Comparison of ENCODE assay signal across 9 mouse cellular contexts in the genomic region with DNA sequence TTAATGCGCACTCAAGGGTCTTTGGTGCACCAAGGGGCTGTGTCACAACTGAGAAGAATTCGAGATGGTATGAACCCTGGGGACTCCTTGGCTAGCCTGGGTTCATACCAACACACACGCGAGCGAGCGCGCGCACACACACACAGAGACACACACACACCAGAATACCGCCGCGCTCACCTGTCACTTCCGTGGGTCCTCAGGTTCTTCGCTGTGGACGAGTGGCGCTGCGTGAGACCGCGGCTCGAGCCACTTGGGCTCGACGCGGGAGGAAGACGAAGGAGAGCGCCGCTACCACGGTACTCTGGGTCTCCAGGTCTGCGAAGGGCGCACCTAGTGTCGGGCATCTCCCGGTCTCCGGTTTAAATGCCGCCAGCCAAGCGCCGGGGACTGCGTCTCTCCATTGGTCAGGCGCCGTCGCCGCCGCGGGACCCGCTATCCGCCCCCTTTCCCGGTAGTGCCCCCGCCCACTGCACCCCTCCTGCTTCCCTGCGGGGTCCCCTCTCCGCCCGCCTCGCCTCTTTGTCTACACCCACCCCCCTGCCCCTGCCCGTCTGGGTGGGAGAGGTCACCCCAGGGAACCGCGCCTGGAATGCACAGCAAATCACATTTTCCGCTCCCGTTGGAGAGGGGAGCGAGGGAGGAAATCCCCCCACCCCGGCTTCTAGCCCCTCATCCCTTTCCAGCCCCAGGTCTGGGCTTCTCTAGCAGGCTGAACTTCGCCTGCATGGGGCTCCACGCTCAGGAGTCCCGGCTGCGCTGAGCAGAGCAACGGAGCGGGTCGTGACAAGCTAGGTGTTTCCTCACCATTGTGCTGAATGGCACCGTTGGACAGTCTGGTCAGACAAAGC. TPM values are rescaled to one million over a fixed set of nuclear protein-coding genes. Genes with fewer than 3 reads are reported as not detected.
DNase-seq lines count a peak whose midpoint lies in the region; ATAC-seq and TF ChIP-seq lines count a peak whose summit lies in the region.
"Had no signal": no experiment of that assay in that cellular context is flagged by ENCODE, and none has a peak within 500 bp of the region (broad histone marks: within the 10 kb centered on the region; RNA-seq: fewer than 3 reads in every experiment).

A gene (minus strand): TSS at position 336 of the 851 bp plus-strand sequence.

- ATAC-seq in midbrain, embryonic 11.5 days (ENCODE audit: low FRiP score) = peak; percentile 79

- H3K36me3 ChIP-seq in hindbrain, embryonic 10.5 days = no peaks in the 10 kb centered on the region
- H3K36me3 ChIP-seq in midbrain, embryonic 11.5 days (ENCODE audit: control insufficient read depth, insufficient read depth, low read length) = no peaks in the 10 kb centered on the region
- H3K36me3 ChIP-seq in thymus, adult 2 months (ENCODE audit: control insufficient read depth, insufficient read depth, low read length) = no peaks in the 10 kb centered on the region

- TF ChIP-seq POLR2A in thymus, adult 2 months (IDR thresholded peaks at IDR 0.05; ENCODE audit: control insufficient read depth, extremely low read depth, insufficient read depth, low read length, poor library complexity) = no peak

- no peaks in the 10 kb centered on the region for H3K9me3 ChIP-seq in hindbrain, embryonic 10.5 days
- H3K9me3 ChIP-seq in midbrain, embryonic 11.5 days (ENCODE audit: control insufficient read depth, low read length) = no peaks in the 10 kb centered on the region

- H3K4me1 ChIP-seq in hindbrain, embryonic 10.5 days (replicated peaks) = peaks cover 32% of the 10 kb centered on the region
- peaks cover 7% of the 10 kb centered on the region; the same call in 1 of the 2 replicates for H3K4me1 ChIP-seq in midbrain, embryonic 11.5 days (ENCODE audit: control insufficient read depth, insufficient read depth, low read length)
- H3K4me1 ChIP-seq in thymus, adult 2 months (replicated peaks; ENCODE audit: control insufficient read depth, insufficient read depth, low read length) = no peaks in the 10 kb centered on the region

- H3K27me3 ChIP-seq in hindbrain, embryonic 10.5 days (ENCODE audit: insufficient read depth, poor library complexity, severe bottlenecking) = peaks cover 68% of the 10 kb centered on the region
- peaks cover 38% of the 10 kb centered on the region for H3K27me3 ChIP-seq in midbrain, embryonic 11.5 days (ENCODE audit: control insufficient read depth, insufficient read depth, low read length)
- no peaks in the 10 kb centered on the region for H3K27me3 ChIP-seq in thymus, adult 2 months (ENCODE audit: control insufficient read depth, insufficient read depth, low read length)

- under 1% methylated on average over 64 of the region's 64 CpGs for WGBS in hindbrain, embryonic 10.5 days
- 1% methylated on average over 63 of the region's 64 CpGs for WGBS in midbrain, embryonic 11.5 days
- 5% methylated on average over 62 of the region's 64 CpGs for WGBS in thymus, adult 2 months

- H3K4me2 ChIP-seq in midbrain, embryonic 11.5 days = peak within 1 kb of the TSS; percentile 93

- peak within 1 kb of the TSS; percentile 66 for H3K4me3 ChIP-seq in hindbrain, embryonic 10.5 days
- H3K4me3 ChIP-seq in midbrain, embryonic 11.5 days (ENCODE audit: low read depth, low read length) = peak within 1 kb of the TSS; percentile 48
- no peak within 1 kb of the TSS for H3K4me3 ChIP-seq in thymus, adult 2 months (ENCODE audit: control insufficient read depth, insufficient read depth, low read length)

- H3K9ac ChIP-seq in midbrain, embryonic 11.5 days (ENCODE audit: low read length) = peak within 1 kb of the TSS; percentile 44

- peak; percentile 8 for DNase-seq in cerebellum, adult 11-12 months
- DNase-seq in cerebellum, postnatal 36 days = no peak
- DNase-seq in ovary, postnatal 36 days (ENCODE audit: low spot score) = peak; percentile 56
- DNase-seq in ovary, postnatal 14 days (ENCODE audit: low spot score) = no peak
- peak; percentile 50 for DNase-seq in hindbrain, embryonic 10.5 days (ENCODE audit: low spot score)
- DNase-seq in midbrain, embryonic 11.5 days (ENCODE audit: low spot score, missing footprints) = peak; percentile 95
- DNase-seq in thymus, adult 2 months = no peak
- DNase-seq in adrenal gland, postnatal 4 days (ENCODE audit: low spot score in 2 of 2) = no peak

- no peak for TF ChIP-seq CTCF in thymus, adult 2 months (IDR thresholded peaks at IDR 0.05; ENCODE audit: borderline replicate concordance, control insufficient read depth, extremely low read depth, insufficient read depth, low read length, poor library complexity)

- H3K27ac ChIP-seq in hindbrain, embryonic 10.5 days = peak within 1 kb of the TSS; percentile 45
- H3K27ac ChIP-seq in midbrain, embryonic 11.5 days (ENCODE audit: low read depth, low read length) = no peak within 1 kb of the TSS
- H3K27ac ChIP-seq in thymus, adult 2 months (ENCODE audit: control insufficient read depth, insufficient read depth, low read length) = no peak within 1 kb of the TSS

RNA-seq across cellular contexts. Expression of the gene that starts here (rescaled TPM):
- polyA plus RNA-seq in hindbrain, embryonic 10.5 days (2016; fragmentation: Nextera tagmentation; extraction: Ambion mirVana) = 0.21 and 0.55 TPM in 2 replicates
- polyA plus RNA-seq in midbrain, embryonic 11.5 days (2014; fragmentation: Nextera tagmentation; extraction: Ambion mirVana) = 0.10 and 0.18 TPM in 2 replicates
- 0.56 and 0.59 TPM in 2 replicates for polyA plus RNA-seq in thymus, adult 2 months (2012; rRNA removed)
- total RNA-seq in adrenal gland, postnatal 4 days (2021) = under 1 TPM; 0.62 to 0.70 TPM
- total RNA-seq: heart, postnatal 10 days had no signal

Comparison
In these comparisons a context has a peak if more than half of its experiments do, and no peak if none do; other contexts are left out.
1. DNase-seq: peak in cerebellum, adult 11-12 months (single experiment) and ovary, postnatal 36 days (single experiment); none in cerebellum, postnatal 36 days (0 of 2), ovary, postnatal 14 days (single experiment), thymus, adult 2 months (single experiment) and adrenal gland, postnatal 4 days (0 of 2).
2. Peak in DNase-seq, H3K4me3 ChIP-seq and H3K27ac ChIP-seq in hindbrain, embryonic 10.5 days; RNA of the gene not detected or under 1 TPM.
3. Peak in DNase-seq, ATAC-seq, H3K4me3 ChIP-seq, H3K9ac ChIP-seq and H3K4me2 ChIP-seq in midbrain, embryonic 11.5 days; RNA of the gene not detected or under 1 TPM.